Mouse (Mus musculus) heart, adult 9 months (tissue): ENCODE measurements at regions not wholly inside any gene's neighbourhood (a gene's known extent, or its start where the extent isn't known, plus 50 kb on each side); places are given as distances from the start of the nearest gene placed in this dataset.
"Not testable (repeated sequence)": the region's sequence is repeated elsewhere in the genome, so short reads cannot be mapped to it uniquely, and the experiment has no call there.

Source experiments
- DNase-seq, 2 experiments: peaks; one replicate each; pipeline ENCODE4 v3.0.0; 2022; ENCODE audit warnings: low spot score in 2 of 2

GRCm38 (mm10) chr13:52088319-52088718 lies 241.8 kb downstream of the Gadd45g start:
- DNase-seq = no peak

- no peak for DNase-seq
These were observed 243.9 kb downstream of the Gadd45g start for GRCm38 (mm10) chr13:52090365-52090764.

- no peak for DNase-seq
These were observed 248.3 kb downstream of the Gadd45g start for GRCm38 (mm10) chr13:52094785-52095184.

GRCm38 (mm10) chr13:52096506-52096905 lies 250.0 kb downstream of the Gadd45g start:
- DNase-seq = no peak

DNA sequence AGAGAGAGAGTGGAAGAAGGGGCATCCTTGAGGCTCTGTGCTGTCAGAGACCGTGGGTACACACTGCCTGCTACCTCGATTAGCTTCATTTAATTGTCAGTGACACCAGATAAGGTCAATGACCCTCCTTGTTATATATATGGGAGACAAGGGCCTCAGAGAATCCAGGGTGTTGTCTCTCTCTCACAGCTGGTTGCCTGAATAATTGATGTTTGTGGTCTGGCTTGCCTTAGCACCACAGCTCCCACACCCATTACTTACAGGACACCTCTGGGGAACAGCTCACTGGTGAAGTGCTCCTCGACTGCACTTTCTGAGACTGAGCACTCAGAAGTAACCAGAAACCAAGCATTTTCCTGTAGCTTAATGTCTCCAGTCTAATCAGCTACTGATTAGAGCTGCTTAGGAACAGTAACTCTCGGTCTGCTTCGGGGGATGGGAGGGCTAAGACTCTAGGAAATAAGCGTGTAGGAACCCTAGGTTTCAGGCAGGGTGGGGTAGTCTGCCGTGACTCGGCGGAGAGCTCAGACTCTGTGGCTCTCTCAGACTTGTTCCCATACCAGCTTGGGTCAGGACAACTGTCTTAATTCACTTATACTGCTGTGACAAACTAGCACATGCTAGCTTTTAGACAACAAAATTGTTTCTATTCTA lies 259.6 kb downstream of the Gadd45g start:
- DNase-seq = no peak

- DNase-seq = no peak
These were observed 262.0 kb downstream of the Gadd45g start for GRCm38 (mm10) chr13:52108349-52108921.

DNA sequence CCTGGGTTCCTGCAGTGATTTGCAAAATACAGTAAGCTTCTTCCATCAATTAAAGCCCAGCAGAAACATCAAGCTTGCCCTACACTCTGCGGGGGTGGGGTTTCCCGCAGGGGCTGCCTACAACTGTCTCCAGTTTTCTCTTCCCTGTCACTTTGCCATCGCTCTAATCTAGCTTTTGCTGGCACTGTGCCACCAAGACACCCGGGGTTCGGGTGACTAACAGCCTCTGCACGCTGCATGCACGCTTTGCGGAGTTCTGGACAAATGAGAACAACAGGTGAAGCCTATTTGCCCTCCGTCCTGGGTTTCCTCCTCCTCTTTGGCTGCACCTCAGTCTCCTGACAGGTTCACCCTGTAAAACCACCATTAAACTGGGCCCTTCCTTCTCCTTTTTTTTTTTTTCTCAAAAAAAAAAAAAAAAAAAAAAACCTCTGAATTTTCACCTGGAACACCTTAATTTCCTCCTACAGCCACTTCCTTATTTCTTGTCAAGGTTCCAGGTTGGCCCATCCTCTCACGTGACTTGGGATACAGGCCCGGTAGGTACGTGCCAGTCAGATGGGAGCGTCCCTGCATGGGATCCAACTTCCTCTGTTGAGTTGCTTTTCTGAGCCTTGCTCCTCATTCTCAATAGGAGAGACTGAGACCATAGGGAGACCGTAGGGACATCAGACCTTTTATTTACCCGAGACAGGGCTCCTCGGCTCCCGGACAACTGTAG lies 262.7 kb downstream of the Gadd45g start:
- DNase-seq = no peak

GRCm38 (mm10) chr13:52110750-52111149 lies 264.3 kb downstream of the Gadd45g start:
- no peak for DNase-seq

DNA sequence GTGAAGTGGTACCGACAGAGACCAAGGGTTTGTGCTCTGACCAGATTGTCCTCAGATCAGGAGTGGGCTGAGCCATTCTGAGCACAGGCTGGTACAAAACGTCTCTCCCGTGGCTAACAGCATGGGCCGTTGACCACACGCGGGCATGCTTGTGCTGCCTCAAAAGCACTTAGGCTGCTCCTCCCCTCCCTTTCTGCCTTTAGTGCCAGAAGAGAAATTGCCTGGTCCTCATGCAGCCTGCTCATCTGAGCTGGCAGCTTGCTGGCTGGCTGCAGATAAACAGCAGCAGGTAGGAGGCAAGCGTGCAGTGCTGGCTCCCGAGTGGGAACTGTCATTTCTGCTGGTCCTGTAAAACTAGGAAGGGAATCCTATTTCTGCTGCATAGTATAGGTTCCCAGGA lies 267.1 kb downstream of the Gadd45g start:
- no peak for DNase-seq

GRCm38 (mm10) chr13:52114431-52114830 lies 268.0 kb downstream of the Gadd45g start:
- no peak for DNase-seq

DNA sequence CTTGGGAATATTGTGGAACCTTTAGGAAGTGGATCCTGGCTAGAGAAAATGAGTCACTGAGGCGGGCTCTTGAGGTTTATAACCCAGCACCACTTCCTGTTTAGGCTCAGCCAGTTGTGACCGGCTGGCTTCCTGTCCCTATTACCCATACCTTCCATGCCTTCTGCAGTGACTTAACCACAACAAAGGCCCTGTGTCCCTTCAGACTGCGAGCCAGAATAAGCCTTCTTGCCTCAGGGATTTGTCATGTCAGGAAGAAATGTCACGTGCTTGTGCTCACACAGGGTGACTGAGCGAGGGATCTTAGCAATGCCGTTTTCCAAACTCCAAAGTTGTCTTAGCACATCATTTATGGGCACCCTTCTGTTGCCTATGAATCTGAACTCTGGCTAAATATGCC lies 268.5 kb downstream of the Gadd45g start:
- no peak for DNase-seq

DNA sequence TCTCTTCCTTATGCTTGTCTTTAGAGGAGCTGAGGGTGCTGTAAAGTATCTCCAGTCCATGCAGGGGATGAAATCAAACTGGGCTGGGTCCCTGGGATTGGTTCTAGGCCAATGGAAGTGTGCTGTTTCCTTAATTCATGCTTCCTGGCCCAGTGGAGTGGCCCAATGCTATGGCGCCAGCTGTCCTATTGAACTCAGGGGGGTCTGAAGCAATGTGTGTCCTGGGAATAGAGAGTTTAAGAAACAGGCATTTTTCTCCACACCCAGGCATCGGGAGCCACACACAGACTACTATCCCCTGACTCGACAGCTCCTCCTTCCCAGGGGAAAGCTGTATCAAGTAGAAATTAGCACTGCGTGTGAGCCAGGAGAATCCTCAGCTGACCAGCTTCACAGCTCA lies 269.8 kb downstream of the Gadd45g start:
- no peak for DNase-seq

- DNase-seq = peak in 1 of 2 experiments; percentile 9
These were observed 270.3 kb downstream of the Gadd45g start for GRCm38 (mm10) chr13:52116756-52117155.

DNA sequence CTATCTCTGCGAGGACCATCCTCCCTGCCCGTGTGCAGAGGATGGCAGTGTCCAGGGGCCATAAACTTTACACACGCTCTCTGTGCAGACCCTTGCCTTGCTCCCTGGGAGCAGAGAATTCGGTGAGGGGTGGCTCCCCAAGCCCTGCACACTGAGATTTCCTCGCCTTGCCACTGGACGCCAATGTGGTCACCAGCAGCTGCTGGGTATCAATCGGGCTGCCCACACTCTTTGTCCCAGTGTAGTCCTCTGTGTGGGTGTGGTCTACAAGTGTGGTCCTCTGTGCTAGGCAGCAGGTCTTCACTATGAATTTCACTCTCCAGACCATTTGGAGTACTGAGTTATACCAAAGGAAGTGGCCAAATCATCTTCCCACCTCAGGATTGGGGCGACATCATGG lies 274.3 kb downstream of the Gadd45g start:
- no peak for DNase-seq

GRCm38 (mm10) chr13:52125037-52125436 lies 278.6 kb downstream of the Gadd45g start:
- DNase-seq = no peak

GRCm38 (mm10) chr13:52127751-52128150 lies 281.3 kb downstream of the Gadd45g start:
- DNase-seq = no peak

DNA sequence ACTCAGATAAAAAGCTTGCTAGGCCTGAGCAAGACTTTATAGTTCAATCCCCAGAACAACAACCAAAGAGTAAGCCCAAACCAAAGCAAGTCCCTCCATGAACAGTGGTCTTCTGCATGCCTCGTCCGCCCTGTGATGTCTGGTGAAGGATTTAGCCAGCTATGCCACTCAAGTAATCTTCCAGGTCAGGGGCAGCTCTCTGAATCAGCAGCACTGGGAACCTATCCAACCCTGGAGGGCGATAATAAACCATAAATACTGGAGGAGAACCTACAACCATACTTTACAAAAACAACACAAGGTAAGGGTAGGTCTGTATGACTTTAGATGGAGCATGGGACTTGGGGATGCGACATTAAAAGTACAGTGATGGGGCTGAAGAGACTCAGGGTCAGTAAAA lies 283.0 kb downstream of the Gadd45g start:
- no peak for DNase-seq

GRCm38 (mm10) chr13:52133202-52133601 lies 286.7 kb downstream of the Gadd45g start:
- no peak for DNase-seq

DNA sequence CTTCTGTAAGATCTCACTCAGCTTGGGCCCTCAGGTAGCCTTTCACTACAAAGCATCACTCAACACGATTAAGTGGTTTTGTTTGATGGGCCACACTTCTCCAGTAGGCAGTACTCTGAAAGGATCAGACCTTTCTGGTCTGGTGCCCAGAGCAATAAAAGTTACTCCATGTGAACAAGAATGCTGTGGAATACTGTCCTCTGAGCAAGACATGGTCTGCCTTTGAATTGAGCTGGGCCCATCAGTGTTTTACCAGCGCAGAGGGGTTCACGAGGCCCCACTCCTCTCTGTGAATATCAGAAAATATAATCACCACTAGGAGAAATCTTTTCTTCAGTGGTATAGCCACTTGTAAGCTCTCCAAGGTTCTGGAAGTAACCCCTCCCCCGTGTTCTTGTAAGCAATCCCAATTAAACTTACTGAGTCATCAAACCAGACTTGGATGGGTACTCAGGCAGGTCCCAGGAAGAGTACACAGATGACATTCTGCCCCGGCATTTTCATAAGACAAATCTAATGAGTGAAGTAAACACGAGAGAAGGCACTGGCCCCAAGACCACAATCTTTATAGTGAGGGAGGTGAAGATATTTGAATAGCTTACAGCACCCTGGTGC lies 292.0 kb downstream of the Gadd45g start:
- DNase-seq = no peak

DNA sequence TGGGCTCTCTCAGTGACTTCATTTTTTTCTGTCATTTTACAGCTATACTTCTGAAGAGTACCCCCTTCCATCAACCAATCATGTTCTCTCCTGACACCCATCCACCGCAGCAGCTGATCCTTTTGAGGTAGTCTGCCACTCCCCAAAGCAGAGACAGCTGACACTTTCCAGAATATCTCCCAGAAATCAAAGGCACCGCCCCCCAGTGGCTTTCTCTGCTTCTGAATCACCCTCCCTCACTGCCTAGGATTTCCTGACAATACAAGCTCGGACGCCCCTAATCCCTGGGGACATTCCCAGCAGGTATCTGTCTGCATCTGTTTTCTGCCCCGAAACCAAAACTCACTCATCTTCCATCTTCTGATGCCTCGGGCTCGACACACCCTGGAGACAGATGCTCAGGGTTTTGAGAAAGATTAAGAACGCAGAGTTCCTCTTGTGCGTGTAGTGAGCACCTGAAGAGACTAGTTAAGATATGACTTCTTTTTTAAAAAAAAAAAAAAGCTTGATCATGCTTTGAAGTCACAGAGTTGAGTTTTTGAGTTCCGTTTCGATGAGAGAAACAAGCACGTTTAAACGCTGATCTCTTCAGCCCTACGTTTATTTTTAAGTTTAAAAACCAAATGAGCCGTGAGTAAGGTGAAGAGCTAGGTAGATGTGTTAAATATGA lies 292.8 kb downstream of the Gadd45g start:
- DNase-seq = no peak

DNA sequence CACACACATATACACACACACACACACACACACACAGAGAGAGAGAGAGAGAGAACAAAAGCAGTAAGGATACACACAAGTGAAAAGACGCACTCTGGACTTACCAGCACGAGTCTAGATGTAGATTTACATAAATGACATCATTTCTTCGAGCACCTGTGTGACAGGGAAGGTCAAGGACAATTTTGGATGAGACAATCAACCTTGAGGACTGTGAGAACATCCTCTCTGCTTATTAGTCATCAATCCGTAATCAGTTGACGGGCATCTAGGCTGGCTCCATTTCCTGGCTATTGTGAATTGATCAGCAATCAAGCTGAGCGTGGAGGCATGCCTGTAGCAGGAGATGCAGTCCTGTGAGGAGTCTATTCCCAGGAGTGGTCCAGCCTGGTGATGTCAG lies 293.7 kb downstream of the Gadd45g start:
- no peak for DNase-seq

DNA sequence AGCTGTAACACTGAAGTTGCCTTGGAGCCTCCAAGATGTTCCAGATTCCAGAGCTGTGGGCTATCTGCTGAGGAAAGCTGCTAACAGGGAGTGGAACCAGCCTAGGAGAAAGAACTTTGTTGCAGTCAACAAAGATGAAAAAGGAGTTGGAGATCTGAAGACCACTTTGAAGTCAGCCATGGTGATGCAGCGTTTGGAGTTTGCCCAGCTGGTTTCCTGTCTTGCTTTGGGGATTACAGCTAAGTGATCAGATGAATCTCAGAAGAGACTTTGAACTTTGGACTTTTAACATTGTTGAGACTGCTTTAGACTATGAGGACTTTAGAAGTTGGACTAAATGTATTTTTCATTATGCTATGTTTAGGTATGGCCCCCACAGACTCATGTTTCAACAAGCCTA lies 297.6 kb downstream of the Gadd45g start:
- not testable (repeated sequence) for DNase-seq
